Mouse (Mus musculus) lung, postnatal 0 days (tissue): ENCODE data around the gene Acaca. TPM values are rescaled to one million over a fixed set of nuclear protein-coding genes. Genes with fewer than 3 reads are reported as not detected.

Source experiments
- ATAC-seq: fragments of 200-750 bp; cut with Nextera tagmentation; 2 replicates; pipeline ENCODE4 v1.8.0; 2017; ENCODE audit warnings: moderate library complexity
- DNase-seq: peaks from one replicate; pipeline ENCODE4 v3.0.0-alpha.2; 2016; ENCODE audit warnings: low spot score
- H3K27ac ChIP-seq: fragments of 300-500 bp; sonication (generic); 2 replicates; pipeline ENCODE4 v1.5.1; 2014; ENCODE audit warnings: antibody characterized with exemption, mild to moderate bottlenecking, low read length, mixed read lengths
- H3K27me3 ChIP-seq: fragments of 300-500 bp; sonication (generic); replicated peaks from 2 replicates; pipeline ENCODE4 v1.6.1; 2014; ENCODE audit warnings: low read length, mixed read lengths; ENCODE audit not compliant: insufficient read depth
- H3K36me3 ChIP-seq: fragments of 300-500 bp; sonication (generic); 2 replicates; pipeline ENCODE4 v1.6.1; 2014; ENCODE audit warnings: low read length, mixed read lengths; ENCODE audit not compliant: insufficient read depth
- H3K4me1 ChIP-seq: fragments of 300-500 bp; sonication (generic); 2 replicates; pipeline ENCODE4 v1.6.1; 2014; ENCODE audit warnings: antibody characterized with exemption, low read depth, low read length, mixed read lengths; ENCODE audit not compliant: insufficient read depth
- H3K4me2 ChIP-seq: fragments of 300-500 bp; sonication (generic); replicated peaks from 2 replicates; pipeline ENCODE4 v1.6.1; 2014; ENCODE audit warnings: low read depth, mild to moderate bottlenecking, low read length, moderate library complexity, mixed read lengths
- H3K4me3 ChIP-seq: fragments of 300-500 bp; sonication (generic); 2 replicates; pipeline ENCODE4 v1.5.1; 2014; ENCODE audit warnings: low read depth, low read length
- H3K9ac ChIP-seq: fragments of 300-500 bp; sonication (generic); replicated peaks from 2 replicates; pipeline ENCODE4 v1.6.1; 2014; ENCODE audit warnings: low read depth, mild to moderate bottlenecking
- H3K9me3 ChIP-seq: fragments of 300-500 bp; sonication (generic); 2 replicates; pipeline ENCODE4 v1.6.1; 2016; ENCODE audit warnings: low read length, mixed read lengths
- CTCF ChIP-seq: IDR thresholded peaks from 2 replicates; pipeline ENCODE4 v1.5.1; 2016; ENCODE audit warnings: antibody characterized with exemption, mild to moderate bottlenecking
- EP300 ChIP-seq: IDR thresholded peaks from 2 replicates; pipeline ENCODE4 v1.6.1; 2016; ENCODE audit warnings: antibody characterized with exemption, mild to moderate bottlenecking, control low read depth
- WGBS: fragments of 180-500 bp; shearing (Covaris S2); extraction: QIAGEN DNeasy Blood & Tissue Kit; methylation state at CpG from one replicate; pipeline ENCODE4 v1.1.7; 2014; 5-methylcytosine and 5-hydroxymethylcytosine counted together
- polyA plus RNA-seq: library from polyadenylated mRNA; unstranded; fragments of >200 nt; fragmentation: Nextera tagmentation; extraction: Ambion mirVana; gene quantifications from 2 replicates; pipeline ENCODE4 v1.2.1, GENCODE M21; 2015

Acaca gene
- polyA plus RNA-seq, 1 experiment from 2014 or later: 6.5 TPM

DNA sequence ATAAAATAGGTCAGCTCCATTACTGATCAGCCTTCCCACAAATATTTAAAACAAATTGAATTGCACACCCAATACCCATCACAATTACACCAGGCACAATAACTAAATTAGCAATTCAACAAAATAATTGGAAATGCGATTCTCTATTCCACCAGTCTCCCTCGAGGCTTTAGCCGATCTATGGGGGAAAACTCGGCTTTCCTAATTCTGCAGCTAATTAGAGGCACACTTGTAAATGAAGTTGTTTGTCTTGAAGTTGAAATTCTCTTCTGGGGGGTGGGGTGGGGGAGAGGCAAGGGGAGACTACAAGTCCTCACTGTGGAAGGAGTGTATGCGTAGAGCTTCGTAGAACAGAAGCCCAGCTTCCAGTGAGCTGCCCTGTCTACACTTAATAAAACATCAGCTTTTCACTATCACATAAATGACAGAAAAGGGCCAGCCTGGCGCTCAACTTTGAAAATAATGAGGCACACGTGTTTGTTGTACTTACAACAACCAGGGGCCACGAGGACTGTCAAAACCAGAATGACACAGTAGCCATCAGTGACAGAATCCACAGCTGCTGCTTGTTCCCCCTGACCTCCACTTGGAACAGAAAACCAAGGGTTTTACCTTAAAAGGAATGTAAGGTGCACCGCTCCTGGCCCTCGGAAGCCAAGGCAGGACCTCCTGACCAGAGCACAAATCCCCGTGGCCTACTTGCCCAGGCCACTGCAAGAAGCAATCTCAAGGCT lies 282.9 kb downstream of the Acaca start:
- no peak overlapping the region for H3K27ac ChIP-seq
- TF ChIP-seq EP300: no peak
- TF ChIP-seq CTCF: no peak
- no peaks in the 10 kb centered on the region for H3K4me1 ChIP-seq
- H3K4me2 ChIP-seq: no peak overlapping the region
- no peaks in the 10 kb centered on the region for H3K27me3 ChIP-seq
- H3K9me3 ChIP-seq: no peaks in the 10 kb centered on the region
- no peak for ATAC-seq
- WGBS: 63% methylated on average over 12 of the region's 12 CpGs
- no peaks in the 10 kb centered on the region for H3K36me3 ChIP-seq
- no peak for DNase-seq
- no peak overlapping the region for H3K4me3 ChIP-seq
- no peak overlapping the region for H3K9ac ChIP-seq

DNA sequence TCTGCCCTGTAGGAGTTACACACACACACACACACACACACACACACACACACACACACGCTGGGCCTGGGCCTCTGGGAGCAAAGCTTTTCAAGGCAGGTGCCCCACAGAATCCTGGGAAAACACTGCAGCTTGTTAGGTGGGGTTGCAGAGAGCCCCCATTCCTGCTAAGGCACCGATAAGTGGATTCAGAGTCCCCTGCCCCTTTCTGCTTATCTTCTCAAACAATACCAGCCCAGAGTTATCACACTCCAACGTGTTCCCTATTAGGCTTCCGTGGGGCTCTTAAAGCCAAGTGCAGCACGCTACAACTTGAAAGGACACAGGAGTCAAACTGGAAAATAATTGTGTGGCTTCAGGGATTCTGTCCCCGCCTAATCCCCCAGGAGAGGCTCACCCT lies 283.6 kb downstream of the Acaca start:
- no peaks in the 10 kb centered on the region for H3K27me3 ChIP-seq
- no peak overlapping the region for H3K9ac ChIP-seq
- no peak for DNase-seq
- TF ChIP-seq EP300 (no peak), CTCF (no peak)
- WGBS: 48% methylated on average over 5 of the region's 6 CpGs
- no peak for ATAC-seq
- no peaks in the 10 kb centered on the region for H3K36me3 ChIP-seq
- no peak overlapping the region for H3K4me2 ChIP-seq
- H3K27ac ChIP-seq: no peak overlapping the region
- no peak overlapping the region for H3K4me3 ChIP-seq
- no peaks in the 10 kb centered on the region for H3K9me3 ChIP-seq
- no peaks in the 10 kb centered on the region for H3K4me1 ChIP-seq

DNA sequence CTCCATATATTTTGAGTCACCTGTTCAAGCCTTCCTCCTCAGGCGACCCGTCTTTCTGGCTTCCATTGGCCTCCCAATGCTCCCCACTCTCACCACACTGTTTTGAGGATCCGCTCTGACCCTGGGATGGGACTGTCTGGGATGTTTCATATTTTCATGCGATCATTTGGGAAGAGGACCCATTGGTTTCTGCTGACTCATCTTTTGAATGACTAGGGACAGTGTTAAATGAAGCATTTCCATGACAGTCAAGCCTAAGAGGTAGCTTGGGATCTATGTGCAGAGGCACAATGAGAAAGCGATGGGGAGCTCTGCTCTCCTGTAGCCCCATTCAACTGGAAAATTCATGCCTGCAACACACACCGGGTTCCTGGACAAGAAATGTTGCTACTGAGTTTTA lies 291.3 kb downstream of the Acaca start:
- no peak for TF ChIP-seq EP300
- TF ChIP-seq CTCF: no peak
- no peaks in the 10 kb centered on the region for H3K36me3 ChIP-seq
- H3K27me3 ChIP-seq: no peaks in the 10 kb centered on the region
- no peak for DNase-seq
- ATAC-seq: no peak
- H3K4me2 ChIP-seq: no peak overlapping the region
- no peak overlapping the region for H3K4me3 ChIP-seq
- 91% methylated on average over 6 of the region's 6 CpGs for whole genome bisulfite sequencing
- H3K27ac ChIP-seq: no peak overlapping the region
- H3K9me3 ChIP-seq: no peaks in the 10 kb centered on the region
- no peak overlapping the region for H3K9ac ChIP-seq
- H3K4me1 ChIP-seq: no peaks in the 10 kb centered on the region

DNA sequence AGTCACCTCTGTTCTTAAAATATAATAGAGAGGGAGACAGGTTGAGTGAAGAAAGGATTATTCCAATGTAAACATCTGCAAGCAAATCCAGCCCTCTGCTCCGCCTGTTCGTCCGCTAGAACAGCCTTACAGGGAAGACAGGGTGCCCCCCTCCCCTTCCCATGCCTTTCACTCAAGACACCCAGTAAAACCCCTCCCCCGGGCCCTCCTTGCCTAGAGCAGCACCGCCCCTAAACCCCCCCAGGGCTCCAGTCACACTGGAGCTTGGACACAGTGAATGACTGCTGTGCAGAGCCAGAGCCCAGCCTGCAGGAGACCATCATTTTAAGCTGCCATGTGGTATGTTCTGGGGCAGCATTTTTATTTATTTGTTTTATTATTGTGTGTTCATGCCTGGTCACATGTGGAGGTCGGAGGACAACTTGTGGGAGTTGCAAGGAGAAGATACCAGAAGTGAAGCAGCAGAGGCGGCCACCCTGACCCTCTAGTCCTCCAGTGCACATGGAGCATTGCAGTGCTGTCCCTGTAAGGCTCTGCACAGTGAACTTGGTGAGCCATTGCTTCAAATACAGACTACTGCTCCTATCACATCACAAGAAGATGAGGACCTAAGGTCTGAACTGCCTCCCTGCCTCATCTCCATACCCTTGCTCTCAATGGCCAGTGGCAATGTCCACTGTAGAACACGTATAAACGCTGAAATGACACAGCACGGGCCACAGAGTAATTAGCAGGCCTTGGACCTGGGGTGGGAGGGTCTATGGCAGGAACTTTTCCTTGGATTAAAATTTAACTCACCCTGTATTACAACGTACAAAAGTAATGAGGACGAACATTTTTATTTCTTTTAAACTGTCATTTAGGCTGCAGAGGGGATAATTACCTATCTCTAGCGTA lies 296.5 kb downstream of the Acaca start:
- TF ChIP-seq CTCF (no peak), EP300 (no peak)
- Histone ChIP-seq H3K4me2 (no peak overlapping the region), H3K27ac (no peak overlapping the region), H3K4me1 (no peaks in the 10 kb centered on the region), H3K27me3 (no peaks in the 10 kb centered on the region), H3K36me3 (no peaks in the 10 kb centered on the region), H3K9ac (no peak overlapping the region), H3K9me3 (no peaks in the 10 kb centered on the region), H3K4me3 (no peak overlapping the region)
- ATAC-seq (no peak), DNase-seq (no peak)
- WGBS: 66% methylated on average over 13 of the region's 13 CpGs

DNA sequence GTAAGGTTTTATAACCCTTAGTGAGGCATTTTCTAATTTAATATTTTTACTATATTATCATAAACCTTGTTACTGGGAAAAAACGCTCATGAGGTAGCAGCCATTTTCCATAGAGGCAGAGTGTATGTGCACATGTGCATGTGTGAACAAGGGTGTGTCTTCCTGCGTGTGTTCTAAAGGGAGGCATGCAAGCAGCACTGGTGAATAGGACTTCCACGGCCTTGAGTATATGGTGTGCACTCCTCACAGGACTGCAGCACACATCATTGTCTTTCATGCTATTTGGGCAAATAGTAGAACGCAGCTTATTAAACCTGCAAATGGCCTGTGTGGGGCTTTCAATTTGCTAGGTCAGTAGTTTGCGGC lies 297.1 kb downstream of the Acaca start:
- ATAC-seq: no peak
- H3K4me2 ChIP-seq: no peak overlapping the region
- no peak overlapping the region for H3K27ac ChIP-seq
- H3K36me3 ChIP-seq: no peaks in the 10 kb centered on the region
- H3K4me3 ChIP-seq: no peak overlapping the region
- H3K9me3 ChIP-seq: no peaks in the 10 kb centered on the region
- TF ChIP-seq EP300: no peak
- H3K4me1 ChIP-seq: no peaks in the 10 kb centered on the region
- no peak for DNase-seq
- 88% methylated on average over 5 of the region's 5 CpGs for WGBS
- H3K27me3 ChIP-seq: no peaks in the 10 kb centered on the region
- no peak overlapping the region for H3K9ac ChIP-seq

DNA sequence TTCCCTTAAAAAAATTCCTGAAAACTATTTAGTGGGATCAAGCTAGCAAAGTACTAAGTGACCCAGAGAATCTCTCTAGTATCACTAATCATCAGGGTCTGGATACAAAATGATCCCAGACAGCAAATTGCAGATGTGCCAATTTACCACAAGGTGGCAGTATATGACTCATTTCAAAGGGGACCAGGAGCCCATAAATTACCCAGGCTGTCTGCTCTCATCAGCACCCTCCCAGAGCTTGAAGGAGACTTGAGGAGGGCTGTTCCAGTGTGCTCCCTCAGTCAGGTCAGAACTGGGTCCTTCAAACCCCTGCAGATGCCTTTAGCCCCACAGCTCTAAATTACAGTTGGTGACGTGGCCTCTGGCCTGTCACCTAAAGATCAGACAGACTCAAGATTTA lies 300.1 kb downstream of the Acaca start:
- Histone ChIP-seq H3K4me2 (no peak overlapping the region), H3K27ac (no peak overlapping the region), H3K36me3 (no peaks in the 10 kb centered on the region), H3K9ac (no peak overlapping the region), H3K4me1 (no peaks in the 10 kb centered on the region), H3K27me3 (no peaks in the 10 kb centered on the region), H3K4me3 (no peak overlapping the region), H3K9me3 (no peaks in the 10 kb centered on the region)
- DNase-seq (peak; percentile 80), ATAC-seq (no peak)
- TF ChIP-seq CTCF (peak; percentile 82), EP300 (no peak)
- 71% methylated on average over 1 of the region's 1 CpGs for WGBS
